Mouse (Mus musculus) B cell, adult 2 months (primary cell): ENCODE results near the gene Ceacam16.

Experiments
- DNase-seq, 2 experiments: peaks; one replicate each; pipeline ENCODE4 v3.0.0; 2022

Ceacam16 gene

GRCm38 (mm10) chr7:19861199-19861598 lies at the start of gene Ceacam16:
TSS of gene Ceacam16 (minus strand) at chr7:19861299.
- no peak for DNase-seq

GRCm38 (mm10) chr7:19910421-19911291 lies 49.6 kb upstream of the Ceacam16 start:
- peak; percentile 88 to 89 for DNase-seq

- peak; percentile 85 to 87 for DNase-seq
Observed at GRCm38 (mm10) chr7:19889881-19890280, 28.8 kb upstream of the Ceacam16 start.

GRCm38 (mm10) chr7:19887849-19888248 lies 26.8 kb upstream of the Ceacam16 start, which contains the start of gene Ceacam19:
TSS of gene Ceacam19 (minus strand) at chr7:19887965.
- no peak for DNase-seq

GRCm38 (mm10) chr7:19880754-19881153 lies 19.7 kb upstream of the Ceacam16 start:
- no peak for DNase-seq

GRCm38 (mm10) chr7:19876781-19877425 lies 15.8 kb upstream of the Ceacam16 start:
- DNase-seq: peak; percentile 80 to 83

- peak; percentile 72 to 77 for DNase-seq
Observed at GRCm38 (mm10) chr7:19875948-19876682, 15.0 kb upstream of the Ceacam16 start.

- DNase-seq: peak; percentile 56 to 59
Observed at GRCm38 (mm10) chr7:19871943-19872601, 11.0 kb upstream of the Ceacam16 start.

GRCm38 (mm10) chr7:19871137-19871621 lies 10.1 kb upstream of the Ceacam16 start:
- peak; percentile 77 to 78 for DNase-seq

- no peak for DNase-seq
Observed at GRCm38 (mm10) chr7:19867751-19868399, 6.8 kb upstream of the Ceacam16 start.

- DNase-seq: no peak
Observed at GRCm38 (mm10) chr7:19866490-19866889, 5.4 kb upstream of the Ceacam16 start.

- DNase-seq: no peak
Observed at GRCm38 (mm10) chr7:19865246-19866036, 4.3 kb upstream of the Ceacam16 start.

GRCm38 (mm10) chr7:19864241-19864640 lies 3.1 kb upstream of the Ceacam16 start:
- DNase-seq: no peak

- DNase-seq: no peak
Observed at GRCm38 (mm10) chr7:19859740-19860139, 1.4 kb downstream of the Ceacam16 start.

GRCm38 (mm10) chr7:19856283-19856682 lies 4.8 kb downstream of the Ceacam16 start:
- DNase-seq: no peak

- no peak for DNase-seq
Observed at GRCm38 (mm10) chr7:19855663-19856062, 5.4 kb downstream of the Ceacam16 start.

- no peak for DNase-seq
Observed at GRCm38 (mm10) chr7:19853526-19853925, 7.6 kb downstream of the Ceacam16 start.

GRCm38 (mm10) chr7:19851858-19852570 lies 9.1 kb downstream of the Ceacam16 start, which contains the start of gene Gm19345:
TSS of gene Gm19345 (plus strand) at chr7:19852003.
- DNase-seq: no peak

- peak; percentile 65 to 73 for DNase-seq
Observed at GRCm38 (mm10) chr7:19844521-19845171, 16.5 kb downstream of the Ceacam16 start.

GRCm38 (mm10) chr7:19843561-19843960 lies 17.5 kb downstream of the Ceacam16 start:
- peak; percentile 87 for DNase-seq
